In the genomic region with DNA sequence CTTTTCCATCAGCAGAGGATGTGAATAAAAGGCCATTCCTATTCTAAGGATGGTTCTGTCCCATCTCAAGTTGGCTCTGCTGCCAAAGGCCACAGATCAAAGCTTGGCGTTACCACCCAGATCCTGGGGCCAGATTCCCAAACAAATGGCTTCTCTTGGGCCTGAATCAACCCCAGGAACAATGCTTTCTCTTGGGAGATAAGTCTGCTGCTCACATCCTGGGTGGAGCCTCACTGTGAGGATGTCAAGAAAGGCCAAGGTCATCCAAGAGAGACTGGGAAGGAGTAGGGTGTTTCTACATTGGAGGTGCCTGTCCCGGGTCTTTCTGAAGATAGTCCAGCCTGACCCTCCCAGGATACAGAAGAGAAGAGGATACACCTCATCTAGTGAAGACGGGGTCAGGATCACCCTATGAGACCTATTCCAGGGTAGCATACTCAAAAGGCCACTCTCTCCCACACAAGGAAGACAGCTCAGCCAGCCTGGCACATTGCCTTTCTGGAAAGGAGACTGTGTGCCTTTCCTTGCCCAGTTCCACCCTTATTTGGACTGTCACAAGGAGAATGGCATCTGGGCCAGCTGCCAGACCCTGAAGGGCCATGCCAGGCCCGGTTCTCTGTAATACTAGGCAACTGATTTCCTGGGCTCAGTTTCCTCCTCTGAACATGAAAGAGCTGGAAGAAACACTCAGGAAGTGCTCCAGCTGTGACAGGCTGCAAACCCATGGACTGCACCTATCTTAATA, we compare ENCODE assay signal across 9 mouse cellular contexts.
DNase-seq lines count a peak whose midpoint lies in the region; ATAC-seq and TF ChIP-seq lines count a peak whose summit lies in the region.
"Had no signal": no experiment of that assay in that cellular context is flagged by ENCODE, and none has a peak within 500 bp of the region (broad histone marks: within the 10 kb centered on the region; RNA-seq: fewer than 3 reads in every experiment).

No protein-coding gene starts in this region.

- no peak overlapping the region for H3ac ChIP-seq in myocyte (ENCODE audit: control insufficient read depth, insufficient read length)

- H3K36me3 ChIP-seq in midbrain, embryonic 16.5 days (ENCODE audit: control insufficient read depth, insufficient read depth, low read length) = no peaks in the 10 kb centered on the region
- H3K36me3 ChIP-seq in midbrain, embryonic 15.5 days (replicated peaks) = no peaks in the 10 kb centered on the region
- no peaks in the 10 kb centered on the region for H3K36me3 ChIP-seq in heart, embryonic 15.5 days
- H3K36me3 ChIP-seq in myocyte (ENCODE audit: control insufficient read depth, insufficient read depth) = no peaks in the 10 kb centered on the region
- H3K36me3 ChIP-seq: limb, embryonic 12.5 days had no signal

- H3K9me3 ChIP-seq in midbrain, embryonic 16.5 days (replicated peaks; ENCODE audit: control insufficient read depth, low read length, poor library complexity, severe bottlenecking) = no peaks in the 10 kb centered on the region
- H3K9me3 ChIP-seq in midbrain, embryonic 15.5 days = no peaks in the 10 kb centered on the region
- no peaks in the 10 kb centered on the region for H3K9me3 ChIP-seq in heart, embryonic 15.5 days (replicated peaks)
- H3K9me3 ChIP-seq: limb, embryonic 12.5 days had no signal

- no peak for TF ChIP-seq CTCF in cortical plate, adult 2 months (IDR thresholded peaks at IDR 0.05; ENCODE audit: extremely low read depth, insufficient read depth, low read length)
- no peak for TF ChIP-seq CTCF in layer of hippocampus, adult 2 months (conservative IDR thresholded peaks at IDR 0.05)

- H3K27ac ChIP-seq in midbrain, embryonic 16.5 days (ENCODE audit: low read length) = no peak overlapping the region
- H3K27ac ChIP-seq in midbrain, embryonic 15.5 days = no peak overlapping the region
- H3K27ac ChIP-seq in cortical plate, adult 2 months (ENCODE audit: insufficient read depth, low read length) = peak overlapping the region; percentile 69; the same call in 1 of the 2 replicates
- H3K27ac ChIP-seq in heart, embryonic 15.5 days = peak overlapping the region; percentile 84
- peak overlapping the region; percentile 85 for H3K27ac ChIP-seq in layer of hippocampus, adult 2 months
- H3K27ac ChIP-seq: limb, embryonic 12.5 days had no signal

- DNase-seq in layer of hippocampus, adult 2 months (ENCODE audit: low spot score in 2 of 2) = peak; percentile 66 to 78
- DNase-seq in thymus, postnatal 10 days (ENCODE audit: low spot score in 2 of 2) = no peak
- DNase-seq in thymus, postnatal 0 days (ENCODE audit: low spot score) = no peak

- H3K79me2 ChIP-seq in myocyte (ENCODE audit: control insufficient read depth, insufficient read depth) = no peaks in the 10 kb centered on the region

- ATAC-seq in midbrain, embryonic 16.5 days = 0 out of 2 replicates have a peak, but pooled peaks have one; percentile 44
- no peak for ATAC-seq in midbrain, embryonic 15.5 days (replicated peaks)
- ATAC-seq in heart, embryonic 15.5 days (replicated peaks; ENCODE audit: insufficient number of reproducible peaks, insufficient read depth, low FRiP score, low read depth) = peak; percentile 82

- no peak overlapping the region for H3K4me2 ChIP-seq in midbrain, embryonic 16.5 days (ENCODE audit: low read length)
- H3K4me2 ChIP-seq in midbrain, embryonic 15.5 days = no peak overlapping the region
- no peak overlapping the region for H3K4me2 ChIP-seq in heart, embryonic 15.5 days
- peak overlapping the region; percentile 40 for H3K4me2 ChIP-seq in myocyte (ENCODE audit: low read depth)
- H3K4me2 ChIP-seq: limb, embryonic 12.5 days had no signal

- no peak overlapping the region for H3K9ac ChIP-seq in midbrain, embryonic 16.5 days (ENCODE audit: low read depth, low read length)
- no peak overlapping the region for H3K9ac ChIP-seq in midbrain, embryonic 15.5 days
- no peak overlapping the region for H3K9ac ChIP-seq in heart, embryonic 15.5 days
- H3K9ac ChIP-seq: limb, embryonic 12.5 days had no signal

- 73% methylated on average over 4 of the region's 4 CpGs for WGBS in midbrain, embryonic 16.5 days
- whole genome bisulfite sequencing in midbrain, embryonic 15.5 days = 74% methylated on average over 4 of the region's 4 CpGs
- WGBS in heart, embryonic 15.5 days = 38% methylated on average over 4 of the region's 4 CpGs

- no peak for TF ChIP-seq POLR2A in cortical plate, adult 2 months (IDR thresholded peaks at IDR 0.05; ENCODE audit: extremely low read depth, insufficient read depth, low read length)
- no peak for TF ChIP-seq POLR2A in myocyte (IDR thresholded peaks at IDR 0.05; ENCODE audit: insufficient read length, low read depth)

- H3K4me3 ChIP-seq in midbrain, embryonic 16.5 days (ENCODE audit: low read depth, low read length) = no peak overlapping the region
- no peak overlapping the region for H3K4me3 ChIP-seq in midbrain, embryonic 15.5 days
- H3K4me3 ChIP-seq in cortical plate, adult 2 months (ENCODE audit: insufficient read depth, low read length) = no peak overlapping the region
- H3K4me3 ChIP-seq in heart, embryonic 15.5 days = no peak overlapping the region
- H3K4me3 ChIP-seq in layer of hippocampus, adult 2 months = no peak overlapping the region
- H3K4me3 ChIP-seq in myocyte = no peak overlapping the region
- H3K4me3 ChIP-seq: limb, embryonic 12.5 days had no signal

- no peaks in the 10 kb centered on the region for H3K27me3 ChIP-seq in midbrain, embryonic 16.5 days (ENCODE audit: control insufficient read depth, insufficient read depth, low read depth, low read length)
- no peaks in the 10 kb centered on the region for H3K27me3 ChIP-seq in midbrain, embryonic 15.5 days (replicated peaks)
- no peaks in the 10 kb centered on the region for H3K27me3 ChIP-seq in heart, embryonic 15.5 days
- no peaks in the 10 kb centered on the region for H3K27me3 ChIP-seq in myocyte (ENCODE audit: control insufficient read depth, insufficient read depth, insufficient read length)
- H3K27me3 ChIP-seq: limb, embryonic 12.5 days had no signal

- H3K4me1 ChIP-seq in midbrain, embryonic 16.5 days (ENCODE audit: control insufficient read depth, insufficient read depth, low read length) = no peaks in the 10 kb centered on the region; the same call in none of the 2 replicates
- H3K4me1 ChIP-seq in midbrain, embryonic 15.5 days = peaks cover 14% of the 10 kb centered on the region
- H3K4me1 ChIP-seq in cortical plate, adult 2 months (ENCODE audit: control insufficient read depth, insufficient read depth, low read length) = 0 out of 2 replicates have a peak, but pooled peaks cover 1% of the 10 kb centered on the region
- H3K4me1 ChIP-seq in heart, embryonic 15.5 days (replicated peaks) = peaks cover 44% of the 10 kb centered on the region

TF ChIP-seq in myocyte, 11 proteins besides CTCF, POLR2A, EP300 and RAD21:
- TF ChIP-seq MYOG (IDR thresholded peaks at IDR 0.05; ENCODE audit: control insufficient read depth in 1 of 3, insufficient read depth in 1 of 3, insufficient read length in 2 of 3, low read depth in 2 of 3) (no peak), SRF (IDR thresholded peaks at IDR 0.05; ENCODE audit: control insufficient read depth, insufficient read length, low read depth) (peak; percentile 92), MYOD1 (IDR thresholded peaks at IDR 0.05; ENCODE audit: control insufficient read depth in 1 of 3, insufficient read length in 2 of 3, low read depth in 2 of 3) (no peak), TCF3 (IDR thresholded peaks at IDR 0.05; ENCODE audit: insufficient read length, low read depth) (no peak), CEBPB (IDR thresholded peaks at IDR 0.05; ENCODE audit: insufficient read depth, poor library complexity, severe bottlenecking) (peak; percentile 71)
TF ChIP-seq in myocyte: peak in this region for 2.

Comparison
In these comparisons a context has a peak if more than half of its experiments do, and no peak if none do; other contexts are left out.
1. H3K27ac ChIP-seq: peak in cortical plate, adult 2 months (single experiment), heart, embryonic 15.5 days (single experiment) and layer of hippocampus, adult 2 months (single experiment); none in midbrain, embryonic 16.5 days (single experiment) and midbrain, embryonic 15.5 days (single experiment).
2. DNase-seq: peak in layer of hippocampus, adult 2 months (2 of 2); none in thymus, postnatal 10 days (0 of 2) and thymus, postnatal 0 days (single experiment).